Mouse (Mus musculus): ENCODE data around the gene Nav3. TPM values are rescaled to one million over a fixed set of nuclear protein-coding genes. Genes with fewer than 3 reads are reported as not detected.
"Not testable (repeated sequence)": the region's sequence is repeated elsewhere in the genome, so short reads cannot be mapped to it uniquely, and the experiment has no call there.

Gene Nav3
- polyA plus RNA-seq, 1 experiment from 2014 or later, result 0.07 TPM

DNA sequence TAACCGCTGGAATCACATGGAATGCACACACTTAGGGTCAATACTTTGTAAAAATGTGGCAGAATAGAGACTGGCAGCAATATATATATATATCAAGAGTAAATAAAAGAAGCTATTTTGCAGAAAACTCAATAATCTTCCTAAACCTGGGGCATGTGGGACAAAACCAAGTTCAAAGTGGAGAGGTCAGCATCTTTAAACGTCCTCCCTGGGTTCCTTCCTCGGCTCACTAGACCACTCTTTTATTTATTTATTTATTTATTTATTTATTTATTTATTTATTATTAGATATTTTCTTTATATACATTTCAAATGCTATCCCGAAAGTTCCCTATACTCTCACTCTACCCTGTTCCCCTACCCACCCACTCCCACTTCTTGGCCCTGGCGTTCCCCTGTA is 454.7 kb downstream of the Nav3 start:
- H3K4me3 ChIP-seq (ENCODE audit: low read depth, low read length); H3K27me3 ChIP-seq (ENCODE audit: control insufficient read depth, insufficient read depth, low read depth, low read length); H3K9ac ChIP-seq (ENCODE audit: low read depth, low read length); ATAC-seq (ENCODE audit: low read depth); H3K4me1 ChIP-seq (ENCODE audit: control insufficient read depth, low read depth, low read length); H3K27ac ChIP-seq (ENCODE audit: low read length); H3K36me3 ChIP-seq (ENCODE audit: control insufficient read depth, insufficient read depth); H3K9me3 ChIP-seq (replicated peaks; ENCODE audit: control insufficient read depth, low read length); H3K4me2 ChIP-seq (ENCODE audit: low read depth, low read length): not testable (repeated sequence)
- 53% methylated on average over 5 of the region's 5 CpGs for WGBS (ENCODE audit: insufficient replicate concordance)

- H3K27ac ChIP-seq (ENCODE audit: low read length), result no peak overlapping the region
These were observed 455.2 kb downstream of the Nav3 start for GRCm38 (mm10) chr10:110000755-110001247.

DNA sequence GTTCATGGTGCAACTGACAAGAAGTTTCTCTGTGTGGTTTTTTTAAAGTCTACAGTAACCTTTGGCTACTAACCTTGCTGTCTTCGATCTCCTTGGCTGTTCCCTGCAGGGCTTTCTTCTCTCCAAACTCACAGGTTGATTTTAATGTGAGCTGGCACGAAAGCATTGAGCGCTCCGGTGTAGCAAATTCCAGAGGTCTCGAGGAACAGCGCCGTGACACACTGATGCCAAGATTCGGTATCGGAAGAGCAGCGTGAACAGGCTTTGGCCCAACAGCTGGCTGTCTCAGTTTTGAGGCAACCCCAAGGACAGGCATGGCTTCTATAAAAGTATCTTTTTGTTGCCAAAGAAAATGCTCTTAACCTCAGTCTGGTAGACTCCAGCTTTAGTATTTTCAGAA is 456.1 kb downstream of the Nav3 start:
- Histone ChIP-seq H3K4me2 (ENCODE audit: low read depth, low read length) (no peak overlapping the region), H3K36me3 (ENCODE audit: control insufficient read depth, insufficient read depth) (no peaks in the 10 kb centered on the region), H3K4me1 (ENCODE audit: control insufficient read depth, low read depth, low read length) (no peaks in the 10 kb centered on the region), H3K9ac (ENCODE audit: low read depth, low read length) (no peak overlapping the region), H3K9me3 (replicated peaks; ENCODE audit: control insufficient read depth, low read length) (no peaks in the 10 kb centered on the region), H3K27ac (ENCODE audit: low read length) (no peak overlapping the region), H3K4me3 (ENCODE audit: low read depth, low read length) (no peak overlapping the region), H3K27me3 (ENCODE audit: control insufficient read depth, insufficient read depth, low read depth, low read length) (no peaks in the 10 kb centered on the region)
- 72% methylated on average over 10 of the region's 10 CpGs for WGBS (ENCODE audit: insufficient replicate concordance)
- ATAC-seq (ENCODE audit: low read depth), result no peak

More at GRCm38 (mm10) chr10:110000755-110001247, 455.2 kb downstream of the Nav3 start:
- WGBS (ENCODE audit: insufficient replicate concordance), result 26% methylated on average over 3 of the region's 3 CpGs
- H3K4me2 ChIP-seq (ENCODE audit: low read depth, low read length), result no peak overlapping the region
- H3K9ac ChIP-seq (ENCODE audit: low read depth, low read length), result no peak overlapping the region
- no peaks in the 10 kb centered on the region for H3K27me3 ChIP-seq (ENCODE audit: control insufficient read depth, insufficient read depth, low read depth, low read length)
- H3K4me3 ChIP-seq (ENCODE audit: low read depth, low read length), result no peak overlapping the region
- no peaks in the 10 kb centered on the region for H3K4me1 ChIP-seq (ENCODE audit: control insufficient read depth, low read depth, low read length)
- H3K36me3 ChIP-seq (ENCODE audit: control insufficient read depth, insufficient read depth), result no peaks in the 10 kb centered on the region
- ATAC-seq (ENCODE audit: low read depth), result no peak
- H3K9me3 ChIP-seq (replicated peaks; ENCODE audit: control insufficient read depth, low read length), result no peaks in the 10 kb centered on the region

DNA sequence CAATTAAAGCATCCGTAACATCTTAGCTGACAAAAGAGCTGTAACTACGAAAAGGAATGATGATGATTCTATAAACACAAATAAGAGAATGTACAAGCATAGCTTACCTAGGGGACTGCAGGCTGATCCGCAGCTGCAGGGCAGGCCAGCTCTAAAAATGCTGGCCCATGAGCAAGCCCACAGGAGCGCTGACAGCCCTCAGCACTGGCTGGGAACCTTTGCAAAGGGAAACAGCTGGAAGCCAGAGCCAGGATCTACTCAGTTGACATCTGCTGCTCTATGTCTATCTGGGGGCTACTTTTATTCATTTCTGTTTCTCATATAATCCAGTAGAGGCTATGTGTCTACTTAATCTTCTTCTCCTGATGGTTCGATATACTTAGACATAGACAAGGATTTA is 461.7 kb downstream of the Nav3 start:
- H3K4me2 ChIP-seq (ENCODE audit: low read depth, low read length), result no peak overlapping the region
- H3K27me3 ChIP-seq (ENCODE audit: control insufficient read depth, insufficient read depth, low read depth, low read length), result no peaks in the 10 kb centered on the region
- H3K4me1 ChIP-seq (ENCODE audit: control insufficient read depth, low read depth, low read length), result no peaks in the 10 kb centered on the region
- H3K4me3 ChIP-seq (ENCODE audit: low read depth, low read length), result no peak overlapping the region
- no peak overlapping the region for H3K9ac ChIP-seq (ENCODE audit: low read depth, low read length)
- ATAC-seq (ENCODE audit: low read depth), result no peak
- H3K36me3 ChIP-seq (ENCODE audit: control insufficient read depth, insufficient read depth), result no peaks in the 10 kb centered on the region
- no peak overlapping the region for H3K27ac ChIP-seq (ENCODE audit: low read length)
- no peaks in the 10 kb centered on the region for H3K9me3 ChIP-seq (replicated peaks; ENCODE audit: control insufficient read depth, low read length)
- WGBS (ENCODE audit: insufficient replicate concordance), result 64% methylated on average over 5 of the region's 5 CpGs

DNA sequence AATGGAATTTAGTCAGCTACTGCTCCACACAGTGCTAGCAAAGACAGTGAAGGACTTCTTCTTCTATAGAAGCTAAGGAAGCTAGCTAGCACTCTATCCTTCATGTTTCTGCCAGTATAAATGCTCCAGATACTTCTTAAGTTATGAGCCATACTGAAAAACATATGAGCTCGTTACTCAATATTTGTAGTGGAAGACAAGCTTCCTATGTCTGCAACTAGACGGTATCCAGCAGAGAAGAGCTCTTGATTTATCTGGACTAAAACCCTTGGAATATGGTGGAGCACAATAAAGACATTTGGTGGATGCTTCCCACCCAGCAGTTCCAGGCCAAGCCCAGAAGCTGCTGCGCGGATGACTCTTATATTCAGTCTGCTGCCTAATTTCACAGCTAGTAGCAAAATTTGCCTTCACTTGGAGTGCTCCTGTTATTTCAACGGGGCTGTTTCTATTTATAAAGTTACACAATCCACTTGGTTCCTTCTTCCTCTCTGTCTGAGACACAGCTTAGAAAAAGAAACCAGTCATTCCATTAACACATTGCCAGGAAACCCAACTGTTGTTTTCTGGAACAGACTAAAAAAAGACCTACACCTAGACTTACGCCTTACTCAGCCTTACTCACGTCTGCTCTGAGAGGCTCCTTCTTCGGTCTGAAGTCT is 470.0 kb downstream of the Nav3 start:
- H3K27ac ChIP-seq (ENCODE audit: low read length), result no peak overlapping the region
- no peaks in the 10 kb centered on the region for H3K36me3 ChIP-seq (ENCODE audit: control insufficient read depth, insufficient read depth)
- 30% methylated on average over 8 of the region's 8 CpGs for WGBS (ENCODE audit: insufficient replicate concordance)
- ATAC-seq (ENCODE audit: low read depth), result no peak
- no peak overlapping the region for H3K4me3 ChIP-seq (ENCODE audit: low read depth, low read length)
- H3K9ac ChIP-seq (ENCODE audit: low read depth, low read length), result no peak overlapping the region
- H3K27me3 ChIP-seq (ENCODE audit: control insufficient read depth, insufficient read depth, low read depth, low read length), result no peaks in the 10 kb centered on the region
- H3K4me2 ChIP-seq (ENCODE audit: low read depth, low read length), result no peak overlapping the region
- H3K9me3 ChIP-seq (replicated peaks; ENCODE audit: control insufficient read depth, low read length), result no peaks in the 10 kb centered on the region
- H3K4me1 ChIP-seq (ENCODE audit: control insufficient read depth, low read depth, low read length), result no peaks in the 10 kb centered on the region

- H3K4me2 ChIP-seq (ENCODE audit: low read depth, low read length), result no peak overlapping the region
- 56% methylated on average over 8 of the region's 8 CpGs for WGBS (ENCODE audit: insufficient replicate concordance)
- H3K9ac ChIP-seq (ENCODE audit: low read depth, low read length), result no peak overlapping the region
- no peak for ATAC-seq (ENCODE audit: low read depth)
- H3K36me3 ChIP-seq (ENCODE audit: control insufficient read depth, insufficient read depth), result no peaks in the 10 kb centered on the region
- no peak overlapping the region for H3K27ac ChIP-seq (ENCODE audit: low read length)
- no peak overlapping the region for H3K4me3 ChIP-seq (ENCODE audit: low read depth, low read length)
- no peaks in the 10 kb centered on the region for H3K27me3 ChIP-seq (ENCODE audit: control insufficient read depth, insufficient read depth, low read depth, low read length)
- H3K9me3 ChIP-seq (replicated peaks; ENCODE audit: control insufficient read depth, low read length), result no peaks in the 10 kb centered on the region
- H3K4me1 ChIP-seq (ENCODE audit: control insufficient read depth, low read depth, low read length), result no peaks in the 10 kb centered on the region
These were observed 479.7 kb downstream of the Nav3 start for GRCm38 (mm10) chr10:109976351-109976750.

- ATAC-seq (ENCODE audit: low read depth), result no peak
- WGBS (ENCODE audit: insufficient replicate concordance), result 56% methylated on average over 4 of the region's 4 CpGs
- H3K4me3 ChIP-seq (ENCODE audit: low read depth, low read length), result no peak overlapping the region
- H3K27ac ChIP-seq (ENCODE audit: low read length), result no peak overlapping the region
- no peaks in the 10 kb centered on the region for H3K27me3 ChIP-seq (ENCODE audit: control insufficient read depth, insufficient read depth, low read depth, low read length)
- H3K36me3 ChIP-seq (ENCODE audit: control insufficient read depth, insufficient read depth), result no peaks in the 10 kb centered on the region
- H3K4me2 ChIP-seq (ENCODE audit: low read depth, low read length), result no peak overlapping the region
- no peaks in the 10 kb centered on the region for H3K9me3 ChIP-seq (replicated peaks; ENCODE audit: control insufficient read depth, low read length)
- no peak overlapping the region for H3K9ac ChIP-seq (ENCODE audit: low read depth, low read length)
- no peaks in the 10 kb centered on the region for H3K4me1 ChIP-seq (ENCODE audit: control insufficient read depth, low read depth, low read length)
These were observed 481.8 kb downstream of the Nav3 start for GRCm38 (mm10) chr10:109974177-109974576.

DNA sequence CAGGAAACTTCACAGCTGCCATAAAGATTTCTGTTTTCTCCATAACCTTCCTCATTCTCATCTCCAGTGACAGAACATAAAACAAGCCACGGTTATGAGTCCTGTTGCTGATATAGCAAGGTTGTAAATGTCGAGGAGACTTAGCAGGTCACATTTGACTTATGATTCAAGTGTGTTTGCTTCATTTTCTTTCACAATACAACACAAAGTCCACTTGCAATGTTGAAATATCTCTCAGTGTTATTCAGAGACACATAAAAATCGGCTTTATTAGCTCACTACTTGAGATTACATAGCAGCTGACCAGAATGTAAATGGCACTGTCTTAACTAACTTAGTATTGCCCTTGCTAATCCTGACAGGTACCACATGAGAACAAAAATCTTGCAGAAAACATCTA is 482.5 kb downstream of the Nav3 start:
- H3K27ac ChIP-seq (ENCODE audit: low read length), result no peak overlapping the region
- no peaks in the 10 kb centered on the region for H3K27me3 ChIP-seq (ENCODE audit: control insufficient read depth, insufficient read depth, low read depth, low read length)
- no peak overlapping the region for H3K4me2 ChIP-seq (ENCODE audit: low read depth, low read length)
- ATAC-seq (ENCODE audit: low read depth), result no peak
- H3K4me3 ChIP-seq (ENCODE audit: low read depth, low read length), result no peak overlapping the region
- H3K9me3 ChIP-seq (replicated peaks; ENCODE audit: control insufficient read depth, low read length), result no peaks in the 10 kb centered on the region
- H3K36me3 ChIP-seq (ENCODE audit: control insufficient read depth, insufficient read depth), result no peaks in the 10 kb centered on the region
- no peak overlapping the region for H3K9ac ChIP-seq (ENCODE audit: low read depth, low read length)
- no peaks in the 10 kb centered on the region for H3K4me1 ChIP-seq (ENCODE audit: control insufficient read depth, low read depth, low read length)
- 34% methylated on average over 3 of the region's 3 CpGs for WGBS (ENCODE audit: insufficient replicate concordance)

DNA sequence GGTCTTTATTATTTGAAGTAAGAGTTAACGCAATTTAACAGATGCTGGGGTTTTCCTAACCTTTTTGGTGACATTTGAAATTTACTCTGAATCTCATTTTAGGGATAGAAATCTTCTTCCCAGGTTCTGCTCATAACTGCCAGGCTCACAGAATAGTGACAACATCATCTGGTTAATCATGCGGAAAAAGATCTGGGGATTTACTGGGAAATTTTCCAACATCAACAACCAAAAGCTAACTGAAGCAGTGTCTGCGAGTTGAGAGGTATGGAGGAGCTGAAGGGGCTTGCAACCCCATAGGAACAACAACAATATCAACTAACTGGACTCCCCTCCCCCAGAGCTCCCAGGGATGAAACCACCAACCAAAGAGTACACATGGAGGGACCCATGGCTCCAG is 505.7 kb downstream of the Nav3 start:
- Histone ChIP-seq H3K4me3 (ENCODE audit: low read depth, low read length) (no peak overlapping the region), H3K4me2 (ENCODE audit: low read depth, low read length) (no peak overlapping the region), H3K27ac (ENCODE audit: low read length) (no peak overlapping the region), H3K4me1 (ENCODE audit: control insufficient read depth, low read depth, low read length) (no peaks in the 10 kb centered on the region), H3K9me3 (replicated peaks; ENCODE audit: control insufficient read depth, low read length) (no peaks in the 10 kb centered on the region), H3K36me3 (ENCODE audit: control insufficient read depth, insufficient read depth) (no peaks in the 10 kb centered on the region), H3K27me3 (ENCODE audit: control insufficient read depth, insufficient read depth, low read depth, low read length) (no peaks in the 10 kb centered on the region), H3K9ac (ENCODE audit: low read depth, low read length) (no peak overlapping the region)
- 57% methylated on average over 3 of the region's 3 CpGs for WGBS (ENCODE audit: insufficient replicate concordance)
- no peak for ATAC-seq (ENCODE audit: low read depth)

Measured in liver, embryonic 16.5 days (tissue).